8 mouse cellular contexts compared by ENCODE assay signal in genomic region chr3:32509496-32510374, GRCm38 (mm10). TPM values are rescaled to one million over a fixed set of nuclear protein-coding genes. Genes with fewer than 3 reads are reported as not detected.
A peak's percentile ranks its signal among the peaks of the same experiment; 100 is the strongest.
DNase-seq lines count a peak whose midpoint lies in the region; ATAC-seq and TF ChIP-seq lines count a peak whose summit lies in the region.

Zfp639 (plus strand) TSS chr3:32510259.

- H3K36me3 ChIP-seq in kidney, embryonic 14.5 days (ENCODE audit: control insufficient read depth, insufficient read depth, low read length), result no peaks in the 10 kb centered on the region
- peaks cover 0 to 20% of the 10 kb centered on the region in 2 experiments; a peak in 3 of 4 replicates for H3K36me3 ChIP-seq in MEL (ENCODE audit: control insufficient read depth in 1 of 2, insufficient read depth in 2 of 2, low read length in 2 of 2)
- H3K36me3 ChIP-seq in heart, postnatal 0 days (replicated peaks; ENCODE audit: control insufficient read depth, insufficient read depth, low read length), result peaks cover 6% of the 10 kb centered on the region
- H3K36me3 ChIP-seq in limb, embryonic 10.5 days, result peaks cover 11% of the 10 kb centered on the region
- no peaks in the 10 kb centered on the region; the same call in 1 of the 2 replicates for H3K36me3 ChIP-seq in neural tube, embryonic 14.5 days (ENCODE audit: control insufficient read depth, insufficient read depth, low read length)

- no peaks in the 10 kb centered on the region for H3K27me3 ChIP-seq in kidney, embryonic 14.5 days (ENCODE audit: control insufficient read depth, insufficient read depth, low read length)
- H3K27me3 ChIP-seq in MEL (ENCODE audit: control insufficient read depth in 1 of 2, insufficient read depth in 2 of 2, low read length in 2 of 2), result no peaks in the 10 kb centered on the region
- H3K27me3 ChIP-seq in heart, postnatal 0 days (ENCODE audit: control insufficient read depth, insufficient read depth, low read length), result no peaks in the 10 kb centered on the region
- H3K27me3 ChIP-seq in limb, embryonic 10.5 days (ENCODE audit: low read depth, poor library complexity, severe bottlenecking), result no peaks in the 10 kb centered on the region
- H3K27me3 ChIP-seq in neural tube, embryonic 14.5 days (ENCODE audit: control insufficient read depth, insufficient read depth, low read length), result no peaks in the 10 kb centered on the region

- peak within 1 kb of the TSS; percentile 83 for H3K27ac ChIP-seq in kidney, embryonic 14.5 days (ENCODE audit: low read depth, low read length)
- peak within 1 kb of the TSS; percentile 81 for H3K27ac ChIP-seq in MEL (ENCODE audit: control insufficient read depth, low read depth, low read length)
- peak within 1 kb of the TSS; percentile 35 for H3K27ac ChIP-seq in embryonic fibroblast, embryonic 13.5 days (ENCODE audit: insufficient read depth, low read length)
- peak within 1 kb of the TSS; percentile 97 for H3K27ac ChIP-seq in heart, postnatal 0 days (ENCODE audit: low read depth)
- H3K27ac ChIP-seq in limb, embryonic 10.5 days, result peak within 1 kb of the TSS; percentile 96
- H3K27ac ChIP-seq in neural tube, embryonic 14.5 days (ENCODE audit: low read depth, low read length), result peak within 1 kb of the TSS; percentile 62

- no peak for TF ChIP-seq EP300 in MEL (IDR thresholded peaks at IDR 0.05; ENCODE audit: low read depth in 1 of 2, low read length in 2 of 2)
- TF ChIP-seq EP300 in heart, postnatal 0 days (IDR thresholded peaks at IDR 0.05; ENCODE audit: low read depth), result no peak

- no peak for TF ChIP-seq CTCF in MEL (IDR thresholded peaks at IDR 0.05 in 2 of 3, conservative IDR thresholded peaks at IDR 0.05 in 1 of 3; ENCODE audit: control insufficient read depth in 1 of 3, insufficient read depth in 1 of 3, low read depth in 2 of 3, low read length in 3 of 3, poor library complexity in 1 of 3, severe bottlenecking in 1 of 3)
- TF ChIP-seq CTCF in embryonic fibroblast, embryonic 13.5 days (IDR thresholded peaks at IDR 0.05; ENCODE audit: borderline replicate concordance, insufficient read depth, low read length), result no peak
- no peak for TF ChIP-seq CTCF in heart, postnatal 0 days (IDR thresholded peaks at IDR 0.05; ENCODE audit: low read depth)

- H3K9me3 ChIP-seq in kidney, embryonic 14.5 days (ENCODE audit: control insufficient read depth, low read length), result no peaks in the 10 kb centered on the region
- no peaks in the 10 kb centered on the region for H3K9me3 ChIP-seq in MEL (replicated peaks; ENCODE audit: insufficient read depth, low read length)
- no peaks in the 10 kb centered on the region for H3K9me3 ChIP-seq in heart, postnatal 0 days (replicated peaks; ENCODE audit: control insufficient read depth, low read length)
- H3K9me3 ChIP-seq in limb, embryonic 10.5 days (replicated peaks), result no peaks in the 10 kb centered on the region
- H3K9me3 ChIP-seq in neural tube, embryonic 14.5 days (ENCODE audit: control insufficient read depth, low read length), result no peaks in the 10 kb centered on the region

- TF ChIP-seq POLR2A in MEL (IDR thresholded peaks at IDR 0.05; ENCODE audit: control insufficient read depth in 1 of 2, insufficient read depth in 1 of 2, low read depth in 1 of 2, low read length in 2 of 2, poor library complexity in 1 of 2), result 0 out of 4 replicates have a peak, but pooled peaks of 1 of the 2 experiments have one; percentile 64
- TF ChIP-seq POLR2A in embryonic fibroblast, embryonic 13.5 days (IDR thresholded peaks at IDR 0.05; ENCODE audit: low read depth, low read length), result peak; percentile 38; the same call in 1 of the 2 replicates

- peaks cover 23% of the 10 kb centered on the region for H3K79me2 ChIP-seq in MEL (ENCODE audit: control insufficient read depth, insufficient read depth, low read length, poor library complexity)

- H3K4me2 ChIP-seq in kidney, embryonic 14.5 days (replicated peaks; ENCODE audit: low read depth, low read length), result peak within 1 kb of the TSS; percentile 47
- H3K4me2 ChIP-seq in heart, postnatal 0 days (ENCODE audit: low read depth, low read length), result peak within 1 kb of the TSS; percentile 78
- peak within 1 kb of the TSS; percentile 87 for H3K4me2 ChIP-seq in neural tube, embryonic 14.5 days (ENCODE audit: low read depth, low read length)

- peak within 1 kb of the TSS; percentile 84 for H3K4me3 ChIP-seq in kidney, embryonic 14.5 days (ENCODE audit: low read length)
- peak within 1 kb of the TSS; percentile 76 to 92 for H3K4me3 ChIP-seq in MEL (ENCODE audit: control insufficient read depth in 1 of 2, insufficient read depth in 1 of 2, low read depth in 2 of 2, low read length in 2 of 2)
- peak within 1 kb of the TSS; percentile 82 for H3K4me3 ChIP-seq in embryonic fibroblast, embryonic 13.5 days (ENCODE audit: insufficient read depth, low read length)
- H3K4me3 ChIP-seq in heart, postnatal 0 days (ENCODE audit: low read depth, low read length), result peak within 1 kb of the TSS; percentile 96
- peak within 1 kb of the TSS; percentile 85 for H3K4me3 ChIP-seq in limb, embryonic 10.5 days
- H3K4me3 ChIP-seq in neural tube, embryonic 14.5 days (ENCODE audit: low read depth, low read length), result peak within 1 kb of the TSS; percentile 88

- H3K9ac ChIP-seq in kidney, embryonic 14.5 days (ENCODE audit: low read depth, low read length), result peak within 1 kb of the TSS; percentile 89
- peak within 1 kb of the TSS; percentile 91 for H3K9ac ChIP-seq in MEL (ENCODE audit: control insufficient read depth, low read depth, low read length, poor library complexity, severe bottlenecking)
- peak within 1 kb of the TSS; percentile 96 for H3K9ac ChIP-seq in heart, postnatal 0 days (replicated peaks; ENCODE audit: low read depth, low read length)
- peak within 1 kb of the TSS; percentile 95 for H3K9ac ChIP-seq in neural tube, embryonic 14.5 days (replicated peaks; ENCODE audit: low read depth, low read length)

- 5% methylated on average over 24 of the region's 24 CpGs for WGBS in kidney, embryonic 14.5 days
- 10% methylated on average over 24 of the region's 24 CpGs for WGBS in heart, postnatal 0 days
- 9% methylated on average over 24 of the region's 24 CpGs for WGBS in limb, embryonic 10.5 days
- WGBS in neural tube, embryonic 14.5 days, result 9% methylated on average over 24 of the region's 24 CpGs

- ATAC-seq in kidney, embryonic 14.5 days (ENCODE audit: low FRiP score, low TSS enrichment), result no peak
- no peak for ATAC-seq in heart, postnatal 0 days (ENCODE audit: insufficient read depth, low read depth)
- peak; percentile 18; the same call in 1 of the 2 replicates for ATAC-seq in neural tube, embryonic 14.5 days (ENCODE audit: low read depth)

- TF ChIP-seq RAD21 in MEL (IDR thresholded peaks at IDR 0.05; ENCODE audit: low read depth, low read length), result no peak

- no peaks in the 10 kb centered on the region for H3K4me1 ChIP-seq in kidney, embryonic 14.5 days (ENCODE audit: control insufficient read depth, insufficient read depth, low read length)
- H3K4me1 ChIP-seq in MEL (ENCODE audit: control insufficient read depth in 1 of 2, insufficient read depth in 2 of 2, low read length in 2 of 2), result peaks cover 14 to 18% of the 10 kb centered on the region in 2 experiments
- peaks cover 4% of the 10 kb centered on the region; the same call in 1 of the 2 replicates for H3K4me1 ChIP-seq in embryonic fibroblast, embryonic 13.5 days (ENCODE audit: control insufficient read depth, insufficient read depth, low read length)
- peaks cover 14% of the 10 kb centered on the region for H3K4me1 ChIP-seq in heart, postnatal 0 days (ENCODE audit: control insufficient read depth, insufficient read depth)
- peaks cover 22% of the 10 kb centered on the region for H3K4me1 ChIP-seq in limb, embryonic 10.5 days
- peaks cover 17% of the 10 kb centered on the region for H3K4me1 ChIP-seq in neural tube, embryonic 14.5 days (ENCODE audit: control insufficient read depth, insufficient read depth, low read length)

- DNase-seq in kidney, postnatal 25 days, result no peak
- DNase-seq in MEL (ENCODE audit: low read depth, low spot score), result peak; percentile 94
- no peak for DNase-seq in heart, postnatal 0 days (ENCODE audit: low spot score)
- no peak for DNase-seq in limb, embryonic 10.5 days (ENCODE audit: low spot score)
- no peak for DNase-seq in right cerebral cortex, adult 18-20 months

TF ChIP-seq in MEL, 35 proteins besides CTCF, POLR2A, EP300 and RAD21:
- TF ChIP-seq MYB (IDR thresholded peaks at IDR 0.05; ENCODE audit: low read depth, low read length), result no peak
- no peak for TF ChIP-seq JUND (IDR thresholded peaks at IDR 0.05; ENCODE audit: low read depth, low read length)
- TF ChIP-seq CHD2 (IDR thresholded peaks at IDR 0.05; ENCODE audit: low read length), result peak; percentile 54
- no peak for TF ChIP-seq MAFK (IDR thresholded peaks at IDR 0.05; ENCODE audit: borderline replicate concordance, low read depth, low read length)
- peak; percentile 72; the same call in 1 of the 2 replicates for TF ChIP-seq MYC (IDR thresholded peaks at IDR 0.05; ENCODE audit: low read depth, low read length)
- TF ChIP-seq MAX (IDR thresholded peaks at IDR 0.05; ENCODE audit: low read length), result peak; percentile 46
- no peak for TF ChIP-seq TAL1 (IDR thresholded peaks at IDR 0.05; ENCODE audit: low read length)
- TF ChIP-seq GATA1 (IDR thresholded peaks at IDR 0.05; ENCODE audit: low read depth, low read length), result peak; percentile 75
- TF ChIP-seq ELF1 (IDR thresholded peaks at IDR 0.05; ENCODE audit: low read depth, low read length), result no peak
- peak; percentile 63 for TF ChIP-seq SIN3A (IDR thresholded peaks at IDR 0.05; ENCODE audit: low read length)
- peak; percentile 92; the same call in 1 of the 2 replicates for TF ChIP-seq CHD1 (IDR thresholded peaks at IDR 0.05; ENCODE audit: low read depth, low read length)
- peak; percentile 7; the same call in 1 of the 2 replicates for TF ChIP-seq RCOR1 (IDR thresholded peaks at IDR 0.05; ENCODE audit: low read depth, low read length)
- TF ChIP-seq MXI1 (IDR thresholded peaks at IDR 0.05; ENCODE audit: low read depth, low read length), result peak; percentile 53; the same call in 1 of the 2 replicates
- TF ChIP-seq ETS1 (IDR thresholded peaks at IDR 0.05; ENCODE audit: low read depth, low read length), result no peak

RNA-seq across cellular contexts. Expression of gene Zfp639, which starts in this region (rescaled TPM):
- 44.4 and 44.5 TPM in 2 replicates for polyA plus RNA-seq in kidney, embryonic 14.5 days (2014; fragmentation: Nextera tagmentation; extraction: Ambion mirVana)
- total RNA-seq in MEL (2012; rRNA removed), result 34.1 and 34.5 TPM in 2 replicates
- polyA plus RNA-seq in MEL (2012; ENCODE audit: insufficient read depth in 1 of 2, insufficient read length in 2 of 2, low read depth in 1 of 2, low replicate concordance in 2 of 2, missing spikeins in 1 of 2), result 100 to 1,000 TPM in 1 of 2 experiments, 10 to 100 TPM in 1; 35.4 to 302 TPM
- polyA plus RNA-seq in embryonic fibroblast, embryonic 13.5 days (2011; ENCODE audit: insufficient read length, low read depth, missing spikeins), result 60.1 and 62.1 TPM in 2 replicates
- 59.5 and 60.6 TPM in 2 replicates for total RNA-seq in heart, postnatal 0 days (2014; rRNA removed; ENCODE audit: low replicate concordance)
- 24.5 and 26.6 TPM in 2 replicates for polyA plus RNA-seq in heart, postnatal 0 days (2015; fragmentation: Nextera tagmentation; extraction: Ambion mirVana)
- polyA plus RNA-seq in limb, embryonic 10.5 days (2016; fragmentation: Nextera tagmentation; extraction: Ambion mirVana), result 43.4 and 43.7 TPM in 2 replicates
- 44.9 and 47.2 TPM in 2 replicates for polyA plus RNA-seq in neural tube, embryonic 14.5 days (2014; fragmentation: Nextera tagmentation; extraction: Ambion mirVana)

Comparison
In these comparisons a context has a peak if more than half of its experiments do, and no peak if none do; other contexts are left out.
1. H3K27ac ChIP-seq: peak in every context shown above with its lines; median percentile 97 in heart, postnatal 0 days; 96 in limb, embryonic 10.5 days; 83 in kidney, embryonic 14.5 days; 81 in MEL; 62 in neural tube, embryonic 14.5 days; 35 in embryonic fibroblast, embryonic 13.5 days.